Mouse (Mus musculus): ENCODE measurements around the gene Slc5a2. TPM values are rescaled to one million over a fixed set of nuclear protein-coding genes. Genes with fewer than 3 reads are reported as not detected.

The Slc5a2 gene
- polyA plus RNA-seq, 1 experiment from 2014 or later: 0.13 TPM

Small RNA genes within 50 kb of the gene (microRNA-seq; reads per million reads assigned to microRNA genes)
- gene Mir3103: 1.0 reads per million

Other genes starting within 250 kb of the Slc5a2 start
- 0.37 and 0.64 TPM in 2 replicates for gene Itgam, start 203.0 kb upstream of the Slc5a2 start, polyA plus RNA-seq (2014; fragmentation: Nextera tagmentation; extraction: Ambion mirVana)
- gene Gm49368, start 203.0 kb upstream of the Slc5a2 start, polyA plus RNA-seq (2014; fragmentation: Nextera tagmentation; extraction: Ambion mirVana): not detected in 2 replicates
- not detected in 2 replicates for gene Itgax, start 136.1 kb upstream of the Slc5a2 start, polyA plus RNA-seq (2014; fragmentation: Nextera tagmentation; extraction: Ambion mirVana)
- gene Itgad, start 111.3 kb upstream of the Slc5a2 start, polyA plus RNA-seq (2014; fragmentation: Nextera tagmentation; extraction: Ambion mirVana): not detected in 2 replicates
- 2.3 and 3.4 TPM in 2 replicates for gene Cox6a2, start 59.3 kb upstream of the Slc5a2 start, polyA plus RNA-seq (2014; fragmentation: Nextera tagmentation; extraction: Ambion mirVana)
- 10.5 and 11.6 TPM in 2 replicates for gene Armc5, start 28.3 kb upstream of the Slc5a2 start, polyA plus RNA-seq (2014; fragmentation: Nextera tagmentation; extraction: Ambion mirVana)
- gene 9130023H24Rik, start 27.6 kb upstream of the Slc5a2 start, polyA plus RNA-seq (2014; fragmentation: Nextera tagmentation; extraction: Ambion mirVana): 12.9 and 14.2 TPM in 2 replicates
- gene Tgfb1i1, start 18.8 kb upstream of the Slc5a2 start, polyA plus RNA-seq (2014; fragmentation: Nextera tagmentation; extraction: Ambion mirVana): 31.3 and 32.3 TPM in 2 replicates
- 24.2 and 24.6 TPM in 2 replicates for gene BC017158, start 32.5 kb downstream of the Slc5a2 start, polyA plus RNA-seq (2014; fragmentation: Nextera tagmentation; extraction: Ambion mirVana)
- 12.4 and 12.7 TPM in 2 replicates for gene Rgs10, start 153.1 kb downstream of the Slc5a2 start, polyA plus RNA-seq (2014; fragmentation: Nextera tagmentation; extraction: Ambion mirVana)
- 32.2 and 39.8 TPM in 2 replicates for gene Tial1, start 196.1 kb downstream of the Slc5a2 start, polyA plus RNA-seq (2014; fragmentation: Nextera tagmentation; extraction: Ambion mirVana)